17 mouse cellular contexts compared by ENCODE assay signal in genomic region chr19:43498874-43499273, GRCm38 (mm10). TPM values are rescaled to one million over a fixed set of nuclear protein-coding genes. Genes with fewer than 3 reads are reported as not detected.
DNase-seq lines count a peak whose midpoint lies in the region; ATAC-seq and TF ChIP-seq lines count a peak whose summit lies in the region.
"Had no signal": no experiment of that assay in that cellular context is flagged by ENCODE, and none has a peak within 500 bp of the region (broad histone marks: within the 10 kb centered on the region; RNA-seq: fewer than 3 reads in every experiment).

No protein-coding gene starts in this region.

- TF ChIP-seq CTCF in cerebellum, adult 2 months (IDR thresholded peaks at IDR 0.05; ENCODE audit: borderline replicate concordance, insufficient read depth, low read depth, low read length) = no peak
- TF ChIP-seq CTCF in kidney, adult 2 months (conservative IDR thresholded peaks at IDR 0.05; ENCODE audit: insufficient read depth, insufficient read length, low read depth, low read length) = no peak

- peak overlapping the region; percentile 6 for H3K27ac ChIP-seq in cerebellum, adult 2 months (ENCODE audit: insufficient read depth, low read length)
- no peak overlapping the region for H3K27ac ChIP-seq in kidney, adult 2 months (ENCODE audit: insufficient read depth, low read depth, low read length)
- H3K27ac ChIP-seq: forebrain, embryonic 10.5 days; kidney, postnatal 0 days; liver, embryonic 14.5 days had no signal

- TF ChIP-seq POLR2A in cerebellum, adult 2 months (IDR thresholded peaks at IDR 0.05; ENCODE audit: borderline replicate concordance, insufficient read depth, low read length) = no peak
- no peak for TF ChIP-seq POLR2A in kidney, adult 2 months (IDR thresholded peaks at IDR 0.05; ENCODE audit: low read depth, low read length)

- H3K4me3 ChIP-seq in cerebellum, adult 2 months (replicated peaks; ENCODE audit: insufficient read depth, low read depth, low read length) = no peak overlapping the region
- no peak overlapping the region for H3K4me3 ChIP-seq in kidney, adult 2 months (ENCODE audit: insufficient read depth, low read depth, low read length)
- H3K4me3 ChIP-seq: forebrain, embryonic 10.5 days had no signal

- 22% methylated on average over 7 of the region's 7 CpGs for WGBS in cerebellum, adult 2 months
- 47% methylated on average over 7 of the region's 7 CpGs for WGBS in kidney, adult 2 months
- WGBS in large intestine, adult 2 months = 40% methylated on average over 7 of the region's 7 CpGs

- ATAC-seq in cerebellum, adult (ENCODE audit: insufficient number of reproducible peaks, low FRiP score, low TSS enrichment) = no peak

- peak in 1 of 2 experiments; percentile 36 for DNase-seq in cerebellum, adult 2 months
- DNase-seq in kidney, adult 2 months = peak; percentile 52
- DNase-seq in kidney, adult 8-10 months = no peak
- peak; percentile 84 for DNase-seq in NIH3T3 (ENCODE audit: low read depth)
- peak; percentile 55 for DNase-seq in large intestine, adult 2 months (ENCODE audit: low read depth, low spot score)
- DNase-seq in urinary bladder, postnatal 14 days (ENCODE audit: low spot score) = no peak
- no peak for DNase-seq in retina, postnatal 1 day
- DNase-seq: adrenal gland, adult 8-10 months; cerebellum, postnatal 14 days; layer of hippocampus, adult 9-11 months; lung, postnatal 36 days; right cerebral cortex, postnatal 25 days; thymus, postnatal 14 days had no signal

- peaks cover 3% of the 10 kb centered on the region for H3K36me3 ChIP-seq in kidney, adult 2 months (ENCODE audit: control insufficient read depth, insufficient read depth, low read length)

- H3K4me1 ChIP-seq in cerebellum, adult 2 months (ENCODE audit: control insufficient read depth, insufficient read depth, low read length) = no peaks in the 10 kb centered on the region
- peaks cover 4% of the 10 kb centered on the region; the same call in 1 of the 2 replicates for H3K4me1 ChIP-seq in kidney, adult 2 months (ENCODE audit: control insufficient read depth, insufficient read depth, low read length)

- no peaks in the 10 kb centered on the region for H3K27me3 ChIP-seq in cerebellum, adult 2 months (ENCODE audit: control insufficient read depth, insufficient read depth, low read length)
- H3K27me3 ChIP-seq in kidney, adult 2 months (replicated peaks; ENCODE audit: control insufficient read depth, insufficient read depth, low read length) = no peaks in the 10 kb centered on the region

RNA-seq across cellular contexts. Expression of gene Got1, which starts 25.5 kb away (rescaled TPM):
- 501 and 528 TPM in 2 replicates for polyA plus RNA-seq in cerebellum, adult 2 months (2012; rRNA removed)
- 107 and 118 TPM in 2 replicates for polyA plus RNA-seq in kidney, adult 2 months (2012; rRNA removed)
- 53.4 and 74.3 TPM in 2 replicates for polyA plus RNA-seq in large intestine, adult 2 months (2012; rRNA removed)

RNA-seq across cellular contexts. Expression of gene Cnnm1, which starts 58.6 kb away (rescaled TPM):
- 80.2 and 86.8 TPM in 2 replicates for polyA plus RNA-seq in cerebellum, adult 2 months (2012; rRNA removed)
- 6.0 and 7.4 TPM in 2 replicates for polyA plus RNA-seq in kidney, adult 2 months (2012; rRNA removed)
- polyA plus RNA-seq in large intestine, adult 2 months (2012; rRNA removed) = 0.48 and 0.55 TPM in 2 replicates

Comparison
In these comparisons a context has a peak if more than half of its experiments do, and no peak if none do; other contexts are left out.
1. DNase-seq: peak in kidney, adult 2 months (single experiment), NIH3T3 (single experiment) and large intestine, adult 2 months (single experiment); none in kidney, adult 8-10 months (0 of 2), urinary bladder, postnatal 14 days (single experiment) and retina, postnatal 1 day (single experiment).